Mouse (Mus musculus) cortical plate, adult 2 months (tissue): ENCODE measurements around the gene Top1.

ENCODE experiments used
- CTCF ChIP-seq: fragments of 200-500 bp; IDR thresholded peaks from 2 replicates; pipeline ENCODE4 v1.5.1; 2011; ENCODE audit warnings: mild to moderate bottlenecking, control low read depth, low read length; ENCODE audit not compliant: insufficient read depth; ENCODE audit errors: extremely low read depth
- POLR2A ChIP-seq: fragments of 200-500 bp; IDR thresholded peaks from 2 replicates; pipeline ENCODE4 v1.6.1; 2011; ENCODE audit warnings: mild to moderate bottlenecking, low read length, control low read depth; ENCODE audit not compliant: insufficient read depth; ENCODE audit errors: extremely low read depth

- TF ChIP-seq POLR2A (no peak), CTCF (no peak)
Observed at GRCm38 (mm10) chr2:160707673-160708072, 62.0 kb downstream of the Top1 start.
